Mouse (Mus musculus) ES-Bruce4 (cell line): ENCODE measurements around the gene Lrrc3c.

Experiments
- CTCF ChIP-seq: IDR thresholded peaks from one replicate; pipeline ENCODE4 v1.8.1; 2011; ENCODE audit warnings: low read depth, low read length
- EP300 ChIP-seq: IDR thresholded peaks from 2 replicates; pipeline ENCODE4 v1.6.1; 2011; ENCODE audit warnings: low read depth, low read length; ENCODE audit not compliant: insufficient read depth

DNA sequence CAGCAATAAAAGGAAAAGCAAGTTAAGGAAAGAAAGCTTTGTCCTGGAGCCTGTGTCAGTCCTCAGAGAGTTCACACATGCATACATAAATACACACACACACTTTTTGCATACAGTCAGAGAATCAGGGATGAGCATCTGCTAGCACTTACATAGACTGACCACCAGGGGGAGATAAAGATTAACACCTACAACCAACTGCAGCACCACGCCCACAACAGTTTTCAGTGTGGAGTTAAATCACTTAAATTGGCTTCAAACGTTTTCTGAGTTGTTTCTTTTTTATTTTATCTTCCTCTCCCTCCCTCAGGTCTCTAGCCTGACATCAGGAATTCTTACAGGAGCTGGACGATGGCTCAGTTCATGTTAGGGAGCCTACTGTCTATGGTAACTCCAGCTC lies 8.7 kb downstream of the Lrrc3c start:
- TF ChIP-seq CTCF = no peak
- TF ChIP-seq EP300 = no peak
